Mouse (Mus musculus): ENCODE results near the gene Ttc38.

GRCm38 (mm10) chr15:85808434-85808833, 23.7 kb upstream of the Ttc38 start:
- no peak for TF ChIP-seq POLR2A (IDR thresholded peaks at IDR 0.05; ENCODE audit: insufficient read length, low read depth)
- no peak for TF ChIP-seq MYOD1 (IDR thresholded peaks at IDR 0.05; ENCODE audit: control insufficient read depth in 1 of 3, insufficient read length in 2 of 3, low read depth in 2 of 3)
- no peak for TF ChIP-seq MAX (IDR thresholded peaks at IDR 0.05; ENCODE audit: low read depth)

All from myocyte (in vitro differentiated cells).